Mouse (Mus musculus) limb, embryonic 12.5 days (tissue): ENCODE measurements around the gene Alkbh3. TPM values are rescaled to one million over a fixed set of nuclear protein-coding genes. Genes with fewer than 3 reads are reported as not detected.

Source experiments
- ATAC-seq: fragments of 200-750 bp; cut with Nextera tagmentation; 2 replicates; pipeline ENCODE4 v1.8.0; 2017; ENCODE audit warnings: low read depth, moderate TSS enrichment; ENCODE audit not compliant: insufficient number of reproducible peaks, insufficient read depth, low FRiP score, low TSS enrichment
- H3K27ac ChIP-seq: fragments of 300-500 bp; sonication (generic); 2 replicates; pipeline ENCODE4 v1.5.1; 2016; ENCODE audit warnings: mild to moderate bottlenecking, moderate library complexity
- H3K27me3 ChIP-seq: fragments of 300-500 bp; sonication (generic); 2 replicates; pipeline ENCODE4 v1.6.1; 2016; ENCODE audit warnings: mild to moderate bottlenecking, moderate library complexity
- H3K36me3 ChIP-seq: fragments of 300-500 bp; sonication (generic); 2 replicates; pipeline ENCODE4 v1.6.1; 2016; ENCODE audit warnings: mild to moderate bottlenecking, moderate library complexity
- H3K4me1 ChIP-seq: fragments of 300-500 bp; sonication (generic); replicated peaks from 2 replicates; pipeline ENCODE4 v1.6.1; 2016
- H3K4me2 ChIP-seq: fragments of 300-500 bp; sonication (generic); 2 replicates; pipeline ENCODE4 v1.6.1; 2016; ENCODE audit warnings: mild to moderate bottlenecking, moderate library complexity
- H3K4me3 ChIP-seq: fragments of 300-500 bp; sonication (generic); replicated peaks from 2 replicates; pipeline ENCODE4 v1.5.1; 2016; ENCODE audit warnings: mild to moderate bottlenecking
- H3K9ac ChIP-seq: fragments of 300-500 bp; sonication (generic); replicated peaks from 2 replicates; pipeline ENCODE4 v1.6.1; 2016; ENCODE audit warnings: mild to moderate bottlenecking, moderate library complexity
- H3K9me3 ChIP-seq: fragments of 300-500 bp; sonication (generic); 2 replicates; pipeline ENCODE4 v1.6.1; 2016; ENCODE audit warnings: mild to moderate bottlenecking, moderate library complexity
- WGBS: fragments of 180-500 bp; shearing (Covaris S2); methylation state at CpG from one replicate; pipeline ENCODE4 v1.1.7; 2016; 5-methylcytosine and 5-hydroxymethylcytosine counted together
- polyA plus RNA-seq: library from polyadenylated mRNA; unstranded; fragments of >200 nt; fragmentation: Nextera tagmentation; extraction: Ambion mirVana; gene quantifications from 2 replicates; pipeline ENCODE4 v1.2.1, GENCODE M21; 2016

Alkbh3 gene
- polyA plus RNA-seq, 1 experiment from 2014 or later, result 62.4 TPM

- H3K27ac ChIP-seq, result no peak overlapping the region
These were observed 18.3 kb downstream of the Alkbh3 start for GRCm38 (mm10) chr2:93992259-93992658.

GRCm38 (mm10) chr2:93991336-93991735 lies 19.3 kb downstream of the Alkbh3 start:
- no peak overlapping the region for H3K9ac ChIP-seq
- no peak overlapping the region for H3K4me2 ChIP-seq
- H3K27ac ChIP-seq, result no peak overlapping the region
- no peaks in the 10 kb centered on the region for H3K27me3 ChIP-seq
- no peak overlapping the region for H3K4me3 ChIP-seq
- 87% methylated on average over 3 of the region's 3 CpGs for WGBS
- H3K9me3 ChIP-seq, result no peaks in the 10 kb centered on the region
- peaks cover 99% of the 10 kb centered on the region for H3K36me3 ChIP-seq
- H3K4me1 ChIP-seq, result no peaks in the 10 kb centered on the region
- ATAC-seq, result no peak

More at GRCm38 (mm10) chr2:93992259-93992658, 18.3 kb downstream of the Alkbh3 start:
- no peak for ATAC-seq
- Histone ChIP-seq H3K27me3 (no peaks in the 10 kb centered on the region), H3K36me3 (peaks cover 98% of the 10 kb centered on the region), H3K9me3 (no peaks in the 10 kb centered on the region), H3K4me3 (no peak overlapping the region), H3K9ac (no peak overlapping the region), H3K4me1 (no peaks in the 10 kb centered on the region), H3K4me2 (no peak overlapping the region)
- WGBS, result 74% methylated on average over 5 of the region's 5 CpGs

GRCm38 (mm10) chr2:93988440-93988839 lies 22.2 kb downstream of the Alkbh3 start:
- no peak overlapping the region for H3K4me2 ChIP-seq
- H3K9me3 ChIP-seq, result no peaks in the 10 kb centered on the region
- H3K4me1 ChIP-seq, result no peaks in the 10 kb centered on the region
- H3K27ac ChIP-seq, result no peak overlapping the region
- no peaks in the 10 kb centered on the region for H3K27me3 ChIP-seq
- H3K4me3 ChIP-seq, result no peak overlapping the region
- H3K9ac ChIP-seq, result no peak overlapping the region
- no peak for ATAC-seq
- 88% methylated on average over 2 of the region's 2 CpGs for WGBS
- peaks cover 97% of the 10 kb centered on the region for H3K36me3 ChIP-seq

- H3K27ac ChIP-seq, result no peak overlapping the region
- H3K27me3 ChIP-seq, result no peaks in the 10 kb centered on the region
- ATAC-seq, result no peak
- no peaks in the 10 kb centered on the region for H3K9me3 ChIP-seq
- no peak overlapping the region for H3K9ac ChIP-seq
- H3K4me1 ChIP-seq, result peaks cover under 1% of the 10 kb centered on the region; the same call in 1 of the 2 replicates
- peaks cover 87% of the 10 kb centered on the region for H3K36me3 ChIP-seq
- H3K4me2 ChIP-seq, result no peak overlapping the region
- 75% methylated on average over 4 of the region's 4 CpGs for WGBS
- H3K4me3 ChIP-seq, result no peak overlapping the region
These were observed 28.0 kb downstream of the Alkbh3 start for GRCm38 (mm10) chr2:93982457-93983235.

GRCm38 (mm10) chr2:93979249-93980120 lies 31.1 kb downstream of the Alkbh3 start:
- Histone ChIP-seq H3K27ac (no peak overlapping the region), H3K4me3 (no peak overlapping the region), H3K4me1 (peaks cover 28% of the 10 kb centered on the region), H3K4me2 (no peak overlapping the region), H3K9ac (no peak overlapping the region), H3K9me3 (no peaks in the 10 kb centered on the region), H3K27me3 (no peaks in the 10 kb centered on the region), H3K36me3 (peaks cover 58% of the 10 kb centered on the region)
- ATAC-seq, result no peak
- WGBS, result 88% methylated on average over 7 of the region's 7 CpGs

GRCm38 (mm10) chr2:93976436-93977252 lies 34.0 kb downstream of the Alkbh3 start:
- H3K36me3 ChIP-seq, result peaks cover 30% of the 10 kb centered on the region
- peak overlapping the region; percentile 55 for H3K9ac ChIP-seq
- H3K4me3 ChIP-seq, result peak overlapping the region; percentile 44
- peak; percentile 72 for ATAC-seq
- H3K27me3 ChIP-seq, result peaks cover 16% of the 10 kb centered on the region; the same call in 1 of the 2 replicates
- H3K4me2 ChIP-seq, result peak overlapping the region; percentile 83
- WGBS, result 4% methylated on average over 37 of the region's 37 CpGs
- H3K27ac ChIP-seq, result peak overlapping the region; percentile 70
- H3K9me3 ChIP-seq, result no peaks in the 10 kb centered on the region
- H3K4me1 ChIP-seq, result peaks cover 28% of the 10 kb centered on the region

GRCm38 (mm10) chr2:93975526-93976435 lies 34.8 kb downstream of the Alkbh3 start:
- H3K27me3 ChIP-seq, result peaks cover 16% of the 10 kb centered on the region; the same call in 1 of the 2 replicates
- H3K4me1 ChIP-seq, result peaks cover 28% of the 10 kb centered on the region
- H3K9ac ChIP-seq, result peak overlapping the region; percentile 55
- no peaks in the 10 kb centered on the region for H3K9me3 ChIP-seq
- H3K4me2 ChIP-seq, result peak overlapping the region; percentile 83
- peak; percentile 20; the same call in 1 of the 2 replicates for ATAC-seq
- H3K36me3 ChIP-seq, result peaks cover 21% of the 10 kb centered on the region
- H3K4me3 ChIP-seq, result peak overlapping the region; percentile 44
- 23% methylated on average over 21 of the region's 21 CpGs for WGBS
- H3K27ac ChIP-seq, result peak overlapping the region; percentile 70

GRCm38 (mm10) chr2:93975041-93975440 lies 35.6 kb downstream of the Alkbh3 start:
- 40% methylated on average over 7 of the region's 7 CpGs for WGBS
- Histone ChIP-seq H3K4me3 (no peak overlapping the region), H3K9me3 (no peaks in the 10 kb centered on the region)

GRCm38 (mm10) chr2:93971647-93972046 lies 39.0 kb downstream of the Alkbh3 start:
- no peaks in the 10 kb centered on the region for H3K36me3 ChIP-seq
- no peak overlapping the region for H3K27ac ChIP-seq
- H3K27me3 ChIP-seq, result peaks cover 16% of the 10 kb centered on the region; the same call in 1 of the 2 replicates
- no peak for ATAC-seq
- peaks cover 19% of the 10 kb centered on the region for H3K4me1 ChIP-seq
- 76% methylated on average over 3 of the region's 3 CpGs for WGBS
- no peak overlapping the region for H3K9ac ChIP-seq
- H3K4me2 ChIP-seq, result no peak overlapping the region
- H3K9me3 ChIP-seq, result no peaks in the 10 kb centered on the region
- no peak overlapping the region for H3K4me3 ChIP-seq

More at GRCm38 (mm10) chr2:93975041-93975440, 35.6 kb downstream of the Alkbh3 start:
- no peak overlapping the region for H3K27ac ChIP-seq
- H3K27me3 ChIP-seq, result peaks cover 16% of the 10 kb centered on the region; the same call in 1 of the 2 replicates
- H3K4me2 ChIP-seq, result no peak overlapping the region
- peaks cover 28% of the 10 kb centered on the region for H3K4me1 ChIP-seq
- ATAC-seq, result no peak
- H3K36me3 ChIP-seq, result peaks cover 14% of the 10 kb centered on the region
- H3K9ac ChIP-seq, result no peak overlapping the region
